Mouse (Mus musculus): Measurements from ENCODE around the gene Man1a2. TPM values are rescaled to one million over a fixed set of nuclear protein-coding genes. Genes with fewer than 3 reads are reported as not detected.

The Man1a2 gene
- total and polyA plus RNA-seq, 2 experiments from 2014 or later = 49.0 to 73.2 TPM

GRCm38 (mm10) chr3:100684234-100684975 lies 898 bp downstream of the Man1a2 start:
- DNase-seq (ENCODE audit: low spot score) (peak; percentile 46), ATAC-seq (no peak)
- no peaks in the 10 kb centered on the region for H3K27me3 ChIP-seq (ENCODE audit: insufficient read depth, low read length)
- H3K27ac ChIP-seq = peak overlapping the region; percentile 97; the same call in 1 of the 2 replicates
- no peaks in the 10 kb centered on the region for H3K9me3 ChIP-seq (ENCODE audit: low read length)
- no peaks in the 10 kb centered on the region for H3K36me3 ChIP-seq (ENCODE audit: insufficient read depth, low read length)
- peak overlapping the region; percentile 90 for H3K9ac ChIP-seq (replicated peaks; ENCODE audit: low read length)
- H3K4me1 ChIP-seq (ENCODE audit: insufficient read depth, low read length) = peaks cover 14% of the 10 kb centered on the region; the same call in 1 of the 2 replicates
- no peak for TF ChIP-seq CTCF (IDR thresholded peaks at IDR 0.05; ENCODE audit: low read depth)
- H3K4me3 ChIP-seq (ENCODE audit: low read length) = peak overlapping the region; percentile 86
- WGBS = under 1% methylated on average over 25 of the region's 25 CpGs
- H3K4me2 ChIP-seq (ENCODE audit: low read depth, low read length) = peak overlapping the region; percentile 92

GRCm38 (mm10) chr3:100682841-100683240 lies 2.5 kb downstream of the Man1a2 start:
- Histone ChIP-seq H3K36me3 (ENCODE audit: insufficient read depth, low read length) (no peaks in the 10 kb centered on the region), H3K9ac (replicated peaks; ENCODE audit: low read length) (no peak overlapping the region), H3K4me3 (ENCODE audit: low read length) (peak overlapping the region; percentile 86), H3K4me2 (ENCODE audit: low read depth, low read length) (peak overlapping the region; percentile 92), H3K4me1 (ENCODE audit: insufficient read depth, low read length) (peaks cover 14% of the 10 kb centered on the region; the same call in 1 of the 2 replicates), H3K27ac (no peak overlapping the region), H3K9me3 (ENCODE audit: low read length) (no peaks in the 10 kb centered on the region), H3K27me3 (ENCODE audit: insufficient read depth, low read length) (no peaks in the 10 kb centered on the region)
- no peak for TF ChIP-seq CTCF (IDR thresholded peaks at IDR 0.05; ENCODE audit: low read depth)
- 16% methylated on average over 3 of the region's 3 CpGs for WGBS
- DNase-seq (ENCODE audit: low spot score) = no peak
- ATAC-seq = no peak

GRCm38 (mm10) chr3:100682281-100682680 lies 3.0 kb downstream of the Man1a2 start:
- no peak for TF ChIP-seq CTCF (IDR thresholded peaks at IDR 0.05; ENCODE audit: low read depth)
- Histone ChIP-seq H3K27ac (no peak overlapping the region), H3K9me3 (ENCODE audit: low read length) (no peaks in the 10 kb centered on the region), H3K27me3 (ENCODE audit: insufficient read depth, low read length) (no peaks in the 10 kb centered on the region), H3K36me3 (ENCODE audit: insufficient read depth, low read length) (no peaks in the 10 kb centered on the region), H3K4me2 (ENCODE audit: low read depth, low read length) (peak overlapping the region; percentile 92), H3K4me3 (ENCODE audit: low read length) (peak overlapping the region; percentile 86), H3K4me1 (ENCODE audit: insufficient read depth, low read length) (peaks cover 14% of the 10 kb centered on the region; the same call in 1 of the 2 replicates), H3K9ac (replicated peaks; ENCODE audit: low read length) (no peak overlapping the region)
- ATAC-seq (no peak), DNase-seq (ENCODE audit: low spot score) (no peak)
- 34% methylated on average over 4 of the region's 4 CpGs for whole genome bisulfite sequencing

GRCm38 (mm10) chr3:100681448-100682092 lies 3.7 kb downstream of the Man1a2 start:
- no peak overlapping the region for H3K27ac ChIP-seq
- no peak for ATAC-seq
- WGBS = 7% methylated on average over 11 of the region's 11 CpGs
- TF ChIP-seq CTCF (IDR thresholded peaks at IDR 0.05; ENCODE audit: low read depth) = no peak
- H3K4me3 ChIP-seq (ENCODE audit: low read length) = peak overlapping the region; percentile 86
- no peaks in the 10 kb centered on the region for H3K27me3 ChIP-seq (ENCODE audit: insufficient read depth, low read length)
- peak overlapping the region; percentile 92 for H3K4me2 ChIP-seq (ENCODE audit: low read depth, low read length)
- no peaks in the 10 kb centered on the region for H3K9me3 ChIP-seq (ENCODE audit: low read length)
- no peak overlapping the region for H3K9ac ChIP-seq (replicated peaks; ENCODE audit: low read length)
- DNase-seq (ENCODE audit: low spot score) = peak; percentile 22
- H3K36me3 ChIP-seq (ENCODE audit: insufficient read depth, low read length) = no peaks in the 10 kb centered on the region
- peaks cover 14% of the 10 kb centered on the region; the same call in 1 of the 2 replicates for H3K4me1 ChIP-seq (ENCODE audit: insufficient read depth, low read length)

GRCm38 (mm10) chr3:100680226-100680625 lies 5.1 kb downstream of the Man1a2 start:
- WGBS = 62% methylated on average over 2 of the region's 2 CpGs
- no peak overlapping the region for H3K9ac ChIP-seq (replicated peaks; ENCODE audit: low read length)
- no peak overlapping the region for H3K27ac ChIP-seq
- H3K36me3 ChIP-seq (ENCODE audit: insufficient read depth, low read length) = no peaks in the 10 kb centered on the region
- no peak for TF ChIP-seq CTCF (IDR thresholded peaks at IDR 0.05; ENCODE audit: low read depth)
- ATAC-seq = no peak
- H3K4me1 ChIP-seq (ENCODE audit: insufficient read depth, low read length) = peaks cover 14% of the 10 kb centered on the region
- H3K4me3 ChIP-seq (ENCODE audit: low read length) = no peak overlapping the region
- DNase-seq (ENCODE audit: low spot score) = no peak
- H3K9me3 ChIP-seq (ENCODE audit: low read length) = no peaks in the 10 kb centered on the region
- H3K4me2 ChIP-seq (ENCODE audit: low read depth, low read length) = 0 out of 2 replicates have a peak overlapping the region, but pooled peaks have one; percentile 3
- H3K27me3 ChIP-seq (ENCODE audit: insufficient read depth, low read length) = no peaks in the 10 kb centered on the region

- whole genome bisulfite sequencing = 86% methylated on average over 6 of the region's 6 CpGs
- no peaks in the 10 kb centered on the region for H3K36me3 ChIP-seq (ENCODE audit: insufficient read depth, low read length)
- H3K9ac ChIP-seq (replicated peaks; ENCODE audit: low read length) = no peak overlapping the region
- DNase-seq (ENCODE audit: low spot score) (no peak), ATAC-seq (no peak)
- no peak overlapping the region for H3K4me2 ChIP-seq (ENCODE audit: low read depth, low read length)
- H3K27me3 ChIP-seq (ENCODE audit: insufficient read depth, low read length) = no peaks in the 10 kb centered on the region
- H3K4me3 ChIP-seq (ENCODE audit: low read length) = no peak overlapping the region
- peaks cover 14% of the 10 kb centered on the region for H3K4me1 ChIP-seq (ENCODE audit: insufficient read depth, low read length)
- no peak for TF ChIP-seq CTCF (IDR thresholded peaks at IDR 0.05; ENCODE audit: low read depth)
- H3K9me3 ChIP-seq (ENCODE audit: low read length) = no peaks in the 10 kb centered on the region
- no peak overlapping the region for H3K27ac ChIP-seq
Measured at GRCm38 (mm10) chr3:100678951-100679570, 6.2 kb downstream of the Man1a2 start.

Measured in hindbrain, postnatal 0 days (tissue).